Mouse (Mus musculus) neural tube, embryonic 11.5 days (tissue): ENCODE results near the gene Tlr12. TPM values are rescaled to one million over a fixed set of nuclear protein-coding genes. Genes with fewer than 3 reads are reported as not detected.
"Not testable (repeated sequence)": the region's sequence is repeated elsewhere in the genome, so short reads cannot be mapped to it uniquely, and the experiment has no call there.

Source experiments
- ATAC-seq: fragments of 200-750 bp; cut with Nextera tagmentation; 2 replicates; pipeline ENCODE4 v1.8.0; 2017; ENCODE audit warnings: moderate number of reproducible peaks, mild to moderate bottlenecking, moderate TSS enrichment, moderate library complexity; ENCODE audit not compliant: insufficient read depth, low FRiP score, low TSS enrichment
- DNase-seq: peaks from one replicate; pipeline ENCODE4 v3.0.0-alpha.2; 2015; ENCODE audit warnings: low spot score
- H3K27ac ChIP-seq: fragments of 300-500 bp; sonication (generic); 2 replicates; pipeline ENCODE4 v1.5.1; 2014; ENCODE audit warnings: low read depth, mild to moderate bottlenecking, low read length
- H3K27me3 ChIP-seq: fragments of 300-500 bp; sonication (generic); 2 replicates; pipeline ENCODE4 v1.6.1; 2014; ENCODE audit warnings: mild to moderate bottlenecking, low read length, mixed read lengths; ENCODE audit not compliant: control insufficient read depth, insufficient read depth
- H3K36me3 ChIP-seq: fragments of 300-500 bp; sonication (generic); 2 replicates; pipeline ENCODE4 v1.6.1; 2014; ENCODE audit warnings: mild to moderate bottlenecking, low read length, moderate library complexity, mixed read lengths; ENCODE audit not compliant: control insufficient read depth, insufficient read depth
- H3K4me1 ChIP-seq: fragments of 300-500 bp; sonication (generic); 2 replicates; pipeline ENCODE4 v1.6.1; 2014; ENCODE audit warnings: low read length, mixed read lengths; ENCODE audit not compliant: control insufficient read depth, insufficient read depth
- H3K4me2 ChIP-seq: fragments of 300-500 bp; sonication (generic); 2 replicates; pipeline ENCODE4 v1.6.1; 2014; ENCODE audit warnings: low read depth, mild to moderate bottlenecking, moderate library complexity
- H3K4me3 ChIP-seq: fragments of 300-500 bp; sonication (generic); 2 replicates; pipeline ENCODE4 v1.5.1; 2014; ENCODE audit warnings: low read depth, low read length
- H3K9ac ChIP-seq: fragments of 300-500 bp; sonication (generic); 2 replicates; pipeline ENCODE4 v1.6.1; 2014; ENCODE audit warnings: mild to moderate bottlenecking, low read length
- H3K9me3 ChIP-seq: fragments of 300-500 bp; sonication (generic); 2 replicates; pipeline ENCODE4 v1.6.1; 2016; ENCODE audit warnings: low read length; ENCODE audit not compliant: control insufficient read depth
- WGBS: fragments of 180-500 bp; shearing (Covaris S2); extraction: QIAGEN DNeasy Blood & Tissue Kit; methylation state at CpG from one replicate; pipeline ENCODE4 v1.1.7; 2014; 5-methylcytosine and 5-hydroxymethylcytosine counted together
- polyA plus RNA-seq: library from polyadenylated mRNA; unstranded; fragments of >200 nt; fragmentation: Nextera tagmentation; extraction: Ambion mirVana; gene quantifications from 2 replicates; pipeline ENCODE4 v1.2.1, GENCODE M21; 2014

Gene Tlr12
- polyA plus RNA-seq, 1 experiment from 2014 or later: 0.23 TPM

DNA sequence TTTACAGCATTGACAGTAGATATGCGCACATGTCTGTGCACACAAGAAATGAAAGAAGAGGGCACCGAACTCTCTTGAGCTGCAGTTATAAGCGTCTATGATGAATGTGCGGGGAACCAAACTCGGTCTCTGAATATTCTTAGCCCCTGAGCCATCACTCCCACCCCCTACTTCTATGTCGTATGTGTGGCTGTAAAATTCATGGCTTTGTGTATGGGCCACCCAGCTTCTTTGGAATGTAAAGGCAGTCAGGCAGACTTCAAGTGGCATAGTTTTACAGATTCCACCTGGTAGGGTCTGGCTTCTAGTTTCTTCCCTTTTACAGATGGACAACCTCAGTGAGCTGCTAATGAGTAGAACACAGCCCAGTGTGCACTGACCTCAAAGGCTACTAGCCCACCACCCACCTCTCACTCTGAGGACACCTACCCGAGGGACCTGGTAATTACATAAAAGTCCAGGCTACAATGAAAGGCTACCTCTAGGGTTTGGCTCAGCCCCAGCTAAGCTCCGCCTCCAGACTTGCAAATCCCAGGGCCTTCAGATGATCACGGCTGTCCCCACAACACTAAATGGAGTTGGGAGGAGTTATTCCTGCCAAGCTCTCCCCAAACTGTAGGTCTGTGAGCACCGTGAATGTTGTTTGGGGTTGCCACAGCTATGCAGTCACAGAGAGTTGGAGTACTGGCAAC lies 17.6 kb upstream of the Tlr12 start:
- peaks cover 6% of the 10 kb centered on the region; the same call in 1 of the 2 replicates for H3K4me1 ChIP-seq
- H3K27ac ChIP-seq: no peak overlapping the region
- no peak overlapping the region for H3K4me2 ChIP-seq
- DNase-seq (no peak), ATAC-seq (no peak)
- 51% methylated on average over 10 of the region's 10 CpGs for WGBS
- no peaks in the 10 kb centered on the region for H3K9me3 ChIP-seq
- no peak overlapping the region for H3K9ac ChIP-seq
- H3K36me3 ChIP-seq: no peaks in the 10 kb centered on the region
- H3K27me3 ChIP-seq: no peaks in the 10 kb centered on the region
- H3K4me3 ChIP-seq: no peak overlapping the region

DNA sequence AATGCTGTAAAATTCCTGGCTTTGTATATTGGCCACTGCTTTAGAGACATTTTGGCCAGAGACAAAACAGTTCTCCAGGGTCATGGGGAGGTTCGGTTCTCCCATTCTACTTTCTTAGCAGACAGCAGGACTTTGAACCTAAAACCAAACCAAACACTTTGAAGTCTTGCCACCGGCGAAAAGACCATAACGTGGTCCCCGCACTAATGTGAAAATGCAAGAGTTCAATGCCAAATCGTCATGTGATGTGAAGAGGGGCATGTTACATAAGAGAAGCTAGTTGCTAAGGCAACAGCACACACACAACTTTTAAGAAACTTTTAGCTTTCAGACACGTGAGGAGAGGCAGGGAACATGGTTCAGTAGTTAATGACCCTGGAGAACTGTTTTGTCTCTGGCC lies 17.0 kb upstream of the Tlr12 start:
- H3K27me3 ChIP-seq: no peaks in the 10 kb centered on the region
- no peak overlapping the region for H3K9ac ChIP-seq
- no peak overlapping the region for H3K27ac ChIP-seq
- peaks cover 6% of the 10 kb centered on the region; the same call in 1 of the 2 replicates for H3K4me1 ChIP-seq
- H3K4me3 ChIP-seq: no peak overlapping the region
- 78% methylated on average over 7 of the region's 7 CpGs for WGBS
- H3K9me3 ChIP-seq: no peaks in the 10 kb centered on the region
- H3K4me2 ChIP-seq: no peak overlapping the region
- no peaks in the 10 kb centered on the region for H3K36me3 ChIP-seq
- ATAC-seq (no peak), DNase-seq (no peak)

DNA sequence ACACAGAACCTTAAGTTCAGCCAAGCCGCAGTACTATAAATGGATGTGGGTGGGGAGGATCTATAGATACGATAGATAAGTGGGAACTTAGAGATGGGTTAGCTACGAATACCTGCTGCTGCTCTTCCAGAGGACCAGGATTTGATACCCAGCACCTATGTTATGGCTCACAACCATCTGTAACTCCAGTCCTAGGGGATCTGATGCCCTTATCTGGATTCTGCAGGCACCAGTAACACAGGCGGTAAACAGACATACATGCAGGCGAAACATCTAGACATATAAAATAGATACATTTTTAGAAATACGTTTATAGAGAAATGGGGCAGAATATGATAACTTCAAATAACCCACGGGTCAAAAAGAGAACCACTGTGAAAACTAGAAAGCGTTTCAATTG lies 2.7 kb upstream of the Tlr12 start:
- Histone ChIP-seq H3K36me3 (no peaks in the 10 kb centered on the region), H3K4me1 (no peaks in the 10 kb centered on the region), H3K4me3 (no peak overlapping the region), H3K9ac (no peak overlapping the region), H3K27ac (no peak overlapping the region), H3K4me2 (no peak overlapping the region), H3K27me3 (no peaks in the 10 kb centered on the region), H3K9me3 (no peaks in the 10 kb centered on the region)
- 94% methylated on average over 8 of the region's 8 CpGs for WGBS
- DNase-seq (no peak), ATAC-seq (no peak)

DNA sequence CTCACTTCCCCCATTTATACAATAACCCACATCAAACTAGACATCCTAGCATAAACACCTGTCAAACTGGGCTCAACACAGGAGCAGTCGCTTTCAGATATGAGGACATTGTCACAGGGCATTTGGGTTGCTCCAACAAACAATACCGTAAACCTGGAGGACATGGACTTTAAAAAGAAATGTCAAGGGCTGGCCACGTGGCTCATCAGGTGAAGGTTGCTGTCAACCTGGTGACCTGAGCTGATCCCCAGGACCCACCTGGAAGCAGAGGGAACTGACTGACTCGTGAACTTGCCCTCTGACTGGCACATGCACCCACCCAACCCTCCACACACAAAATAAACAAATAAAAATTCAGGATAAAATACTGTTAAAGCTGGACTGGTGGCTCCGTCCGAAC lies 2.2 kb upstream of the Tlr12 start:
- no peak overlapping the region for H3K4me2 ChIP-seq
- H3K27ac ChIP-seq: no peak overlapping the region
- WGBS: 84% methylated on average over 6 of the region's 6 CpGs
- DNase-seq: no peak
- H3K9me3 ChIP-seq: no peaks in the 10 kb centered on the region
- no peak overlapping the region for H3K4me3 ChIP-seq
- H3K36me3 ChIP-seq: no peaks in the 10 kb centered on the region
- ATAC-seq: no peak
- H3K4me1 ChIP-seq: no peaks in the 10 kb centered on the region
- H3K27me3 ChIP-seq: no peaks in the 10 kb centered on the region
- H3K9ac ChIP-seq: no peak overlapping the region

DNA sequence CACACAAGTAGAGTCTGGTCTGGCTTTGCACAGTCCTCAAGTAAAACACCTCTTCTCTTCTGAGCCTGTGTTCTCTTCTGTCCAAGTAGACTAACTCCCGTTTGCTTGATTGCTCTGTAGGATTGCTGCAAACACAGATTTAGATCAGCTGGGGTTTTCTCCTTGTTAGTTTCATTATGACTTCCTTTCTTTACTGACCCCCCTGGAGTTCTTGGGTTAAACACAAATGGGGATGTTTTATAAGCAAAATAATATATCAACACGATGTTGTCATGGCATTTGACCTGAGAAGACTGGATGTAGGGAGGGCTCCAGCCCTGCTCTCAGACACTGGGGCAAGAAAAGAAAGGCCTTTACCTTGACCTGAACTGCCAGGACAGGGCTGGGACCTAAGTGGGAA lies 544 bp upstream of the Tlr12 start:
- H3K9ac ChIP-seq: no peak overlapping the region
- H3K27me3 ChIP-seq: no peaks in the 10 kb centered on the region
- DNase-seq (no peak), ATAC-seq (no peak)
- H3K36me3 ChIP-seq: no peaks in the 10 kb centered on the region
- 53% methylated on average over 2 of the region's 2 CpGs for WGBS
- no peaks in the 10 kb centered on the region for H3K9me3 ChIP-seq
- H3K4me3 ChIP-seq: no peak overlapping the region
- no peak overlapping the region for H3K27ac ChIP-seq
- no peak overlapping the region for H3K4me2 ChIP-seq
- no peaks in the 10 kb centered on the region for H3K4me1 ChIP-seq

DNA sequence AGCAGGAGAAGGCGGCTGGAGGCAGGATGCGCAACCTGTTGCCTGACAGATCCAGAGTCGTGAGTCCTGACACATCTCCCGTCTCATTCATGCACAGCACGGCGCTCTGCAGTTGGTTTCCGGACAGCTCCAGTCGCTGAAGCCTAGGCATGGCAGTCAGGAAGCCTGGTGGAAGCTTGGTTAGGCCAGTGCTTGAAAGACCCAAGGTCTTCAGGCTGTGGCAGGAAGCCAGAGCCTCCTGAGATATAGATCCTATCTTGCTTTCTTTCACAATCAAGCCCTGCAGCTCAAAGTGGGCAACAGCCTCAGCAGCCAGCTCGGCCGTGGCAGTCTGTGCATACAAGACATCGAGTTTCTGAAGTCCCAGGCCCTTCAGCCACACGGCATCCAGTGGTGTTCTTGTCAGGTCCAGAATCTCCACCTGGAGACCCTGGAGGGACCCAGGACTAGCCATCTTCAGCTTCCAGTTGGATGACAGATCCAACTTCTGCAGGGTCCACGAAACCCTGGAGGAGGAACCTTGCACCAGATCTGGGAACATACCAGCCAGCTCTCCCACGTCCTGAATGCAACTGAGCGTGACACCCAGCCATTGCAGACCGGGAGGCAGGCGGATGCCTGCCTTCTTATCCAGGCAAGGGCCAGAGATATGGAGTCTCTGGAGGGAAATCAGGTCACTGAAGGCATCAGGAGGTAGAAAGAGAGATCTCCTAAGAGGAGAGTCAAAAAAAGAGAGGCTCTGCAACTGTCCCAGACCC lies 877 bp downstream of the Tlr12 start:
- H3K9ac ChIP-seq: no peak overlapping the region
- ATAC-seq (no peak), DNase-seq (no peak)
- WGBS: 80% methylated on average over 17 of the region's 17 CpGs
- H3K36me3 ChIP-seq: no peaks in the 10 kb centered on the region
- H3K4me3 ChIP-seq: no peak overlapping the region
- no peak overlapping the region for H3K4me2 ChIP-seq
- H3K27me3 ChIP-seq: no peaks in the 10 kb centered on the region
- H3K9me3 ChIP-seq: no peaks in the 10 kb centered on the region
- H3K27ac ChIP-seq: no peak overlapping the region
- no peaks in the 10 kb centered on the region for H3K4me1 ChIP-seq

DNA sequence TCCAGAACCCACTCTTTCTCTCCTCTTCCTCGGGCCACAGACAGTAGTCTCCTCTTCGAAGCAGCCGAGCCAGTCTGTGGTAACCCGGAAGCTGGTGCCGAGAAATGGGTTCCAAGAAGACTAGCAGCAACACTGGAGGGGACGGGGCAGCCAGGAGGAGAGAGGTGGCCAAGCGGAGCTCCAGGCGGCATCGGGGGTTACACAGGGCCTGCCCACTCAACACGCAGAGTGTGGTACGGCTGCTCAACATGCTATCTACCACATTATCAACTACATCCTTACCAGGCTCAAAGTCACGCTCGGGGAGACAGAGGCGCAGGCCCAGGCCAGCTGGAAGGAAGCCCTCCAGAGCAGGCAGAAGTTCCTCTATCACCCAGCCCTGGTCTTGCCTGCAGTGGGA lies 2.7 kb downstream of the Tlr12 start:
- Histone ChIP-seq H3K4me3 (no peak overlapping the region), H3K9me3 (no peaks in the 10 kb centered on the region), H3K36me3 (no peaks in the 10 kb centered on the region), H3K9ac (no peak overlapping the region), H3K27me3 (no peaks in the 10 kb centered on the region), H3K27ac (no peak overlapping the region), H3K4me1 (no peaks in the 10 kb centered on the region), H3K4me2 (no peak overlapping the region)
- no peak for DNase-seq
- ATAC-seq: no peak
- WGBS: 92% methylated on average over 14 of the region's 14 CpGs

DNA sequence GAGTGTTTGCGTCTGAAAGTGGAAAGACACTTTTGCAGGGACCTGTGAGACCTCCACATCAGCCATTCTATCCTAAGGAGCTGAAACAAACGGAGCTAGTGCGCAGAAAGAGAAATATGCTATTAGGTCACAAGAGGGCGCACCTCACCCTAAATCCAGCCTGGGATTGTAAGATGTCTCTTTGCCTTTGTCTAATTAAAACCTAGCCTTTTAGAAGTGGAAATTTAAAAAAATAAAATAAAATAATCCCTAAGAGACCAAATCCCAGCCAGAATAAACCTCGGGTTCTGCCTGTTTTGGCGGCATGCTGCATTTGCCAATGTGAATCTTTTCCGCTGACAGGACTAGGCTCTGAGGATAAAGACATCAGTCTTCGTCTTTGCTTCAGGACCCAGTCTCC lies 5.1 kb downstream of the Tlr12 start:
- H3K9ac ChIP-seq: no peak overlapping the region
- H3K9me3 ChIP-seq: no peaks in the 10 kb centered on the region
- no peak overlapping the region for H3K4me2 ChIP-seq
- no peaks in the 10 kb centered on the region for H3K4me1 ChIP-seq
- H3K27ac ChIP-seq: no peak overlapping the region
- H3K36me3 ChIP-seq: no peaks in the 10 kb centered on the region
- ATAC-seq (no peak), DNase-seq (peak; percentile 76)
- WGBS: 23% methylated on average over 8 of the region's 8 CpGs
- no peaks in the 10 kb centered on the region for H3K27me3 ChIP-seq
- H3K4me3 ChIP-seq: no peak overlapping the region

DNA sequence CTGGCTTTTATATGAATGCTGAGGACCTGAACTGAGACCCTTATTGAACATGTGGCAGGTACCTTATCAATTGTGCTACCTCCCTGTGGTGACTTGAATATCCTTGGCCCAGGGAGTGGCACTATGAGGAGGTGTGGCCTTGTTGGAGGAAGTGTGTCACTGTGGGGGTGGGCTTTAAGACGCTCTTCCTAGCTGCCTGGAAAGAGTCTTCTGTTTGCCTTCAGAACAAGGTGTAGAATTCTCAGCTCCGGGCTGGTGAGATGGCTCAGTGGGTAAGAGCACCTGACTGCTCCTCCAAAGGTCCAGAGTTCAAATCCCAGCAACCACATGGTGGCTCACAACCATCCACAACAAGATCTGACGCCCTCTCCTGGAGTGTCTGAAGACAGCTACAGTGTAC lies 6.7 kb downstream of the Tlr12 start:
- ATAC-seq: not testable (repeated sequence)

More for the DNA sequence above, 6.7 kb downstream of the Tlr12 start:
- not testable (repeated sequence) for H3K9ac ChIP-seq, H3K4me1 ChIP-seq, H3K4me2 ChIP-seq, H3K4me3 ChIP-seq, DNase-seq, H3K36me3 ChIP-seq, H3K27ac ChIP-seq, H3K9me3 ChIP-seq, H3K27me3 ChIP-seq
- 88% methylated on average over 3 of the region's 3 CpGs for WGBS
